Mouse (Mus musculus): ENCODE results near the gene Paics. TPM values are rescaled to one million over a fixed set of nuclear protein-coding genes. Genes with fewer than 3 reads are reported as not detected.

The Paics gene
- polyA plus RNA-seq, 1 experiment from 2014 or later, result 427 TPM

DNA sequence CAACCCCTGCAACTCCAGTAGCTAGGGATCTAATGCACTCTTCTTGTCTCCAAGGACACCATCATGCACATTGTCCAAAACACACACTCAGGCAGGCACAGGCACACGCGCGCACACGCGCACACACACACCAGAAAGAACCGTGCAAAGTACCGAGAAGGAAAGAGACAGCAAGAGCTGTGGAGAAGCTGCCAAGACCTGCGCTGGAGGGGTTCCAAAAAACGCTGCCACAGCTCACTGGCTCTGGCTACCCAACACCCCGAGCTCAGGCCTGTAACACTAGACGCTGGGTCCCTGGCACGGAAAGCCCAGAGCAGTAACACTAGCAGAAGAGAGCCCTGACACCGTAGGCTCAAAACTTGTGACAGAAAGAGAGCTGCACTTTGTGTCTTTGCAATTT is 27.7 kb upstream of the Paics start:
- H3K4me1 ChIP-seq (ENCODE audit: control insufficient read depth, insufficient read depth, low read length), result no peaks in the 10 kb centered on the region
- no peak overlapping the region for H3K27ac ChIP-seq (ENCODE audit: low read depth, low read length)
- DNase-seq (ENCODE audit: low spot score, missing footprints), result no peak
- H3K36me3 ChIP-seq (ENCODE audit: control insufficient read depth, insufficient read depth, low read length), result peaks cover 27% of the 10 kb centered on the region
- WGBS, result 94% methylated on average over 13 of the region's 13 CpGs
- H3K4me3 ChIP-seq (ENCODE audit: low read depth, low read length), result no peak overlapping the region
- H3K4me2 ChIP-seq, result no peak overlapping the region
- no peak overlapping the region for H3K9ac ChIP-seq (ENCODE audit: low read length)
- H3K27me3 ChIP-seq (ENCODE audit: control insufficient read depth, insufficient read depth, low read length), result no peaks in the 10 kb centered on the region
- ATAC-seq (ENCODE audit: low FRiP score), result no peak
- peaks cover 12% of the 10 kb centered on the region; the same call in 1 of the 2 replicates for H3K9me3 ChIP-seq (ENCODE audit: control insufficient read depth, low read length)

DNA sequence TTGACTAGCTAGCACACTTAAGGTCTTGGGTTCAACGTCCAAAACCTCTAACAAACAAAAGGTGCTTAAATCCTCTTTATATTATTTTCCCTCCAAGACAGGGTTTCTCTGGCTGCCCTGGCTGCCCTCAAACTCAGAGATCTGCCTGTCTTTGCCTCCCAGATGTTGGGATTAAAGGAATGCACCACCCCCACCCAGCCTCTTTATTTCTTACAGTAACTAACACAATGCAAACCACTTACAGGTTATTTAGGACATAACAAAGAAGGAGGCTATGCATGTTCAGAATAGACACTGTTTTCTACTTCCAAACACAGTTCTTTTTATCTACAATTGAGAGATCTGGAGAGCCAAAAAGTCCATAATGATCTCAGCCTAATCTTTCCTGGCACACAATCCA is 26.8 kb upstream of the Paics start:
- H3K9me3 ChIP-seq (ENCODE audit: control insufficient read depth, low read length), result peaks cover 12% of the 10 kb centered on the region; the same call in 1 of the 2 replicates
- no peak overlapping the region for H3K4me2 ChIP-seq
- DNase-seq (ENCODE audit: low spot score, missing footprints) (no peak), ATAC-seq (ENCODE audit: low FRiP score) (no peak)
- H3K27ac ChIP-seq (ENCODE audit: low read depth, low read length), result no peak overlapping the region
- H3K27me3 ChIP-seq (ENCODE audit: control insufficient read depth, insufficient read depth, low read length), result no peaks in the 10 kb centered on the region
- H3K4me1 ChIP-seq (ENCODE audit: control insufficient read depth, insufficient read depth, low read length), result no peaks in the 10 kb centered on the region
- WGBS, result 74% methylated on average over 1 of the region's 1 CpGs
- H3K4me3 ChIP-seq (ENCODE audit: low read depth, low read length), result no peak overlapping the region
- peaks cover 27% of the 10 kb centered on the region for H3K36me3 ChIP-seq (ENCODE audit: control insufficient read depth, insufficient read depth, low read length)
- no peak overlapping the region for H3K9ac ChIP-seq (ENCODE audit: low read length)

DNA sequence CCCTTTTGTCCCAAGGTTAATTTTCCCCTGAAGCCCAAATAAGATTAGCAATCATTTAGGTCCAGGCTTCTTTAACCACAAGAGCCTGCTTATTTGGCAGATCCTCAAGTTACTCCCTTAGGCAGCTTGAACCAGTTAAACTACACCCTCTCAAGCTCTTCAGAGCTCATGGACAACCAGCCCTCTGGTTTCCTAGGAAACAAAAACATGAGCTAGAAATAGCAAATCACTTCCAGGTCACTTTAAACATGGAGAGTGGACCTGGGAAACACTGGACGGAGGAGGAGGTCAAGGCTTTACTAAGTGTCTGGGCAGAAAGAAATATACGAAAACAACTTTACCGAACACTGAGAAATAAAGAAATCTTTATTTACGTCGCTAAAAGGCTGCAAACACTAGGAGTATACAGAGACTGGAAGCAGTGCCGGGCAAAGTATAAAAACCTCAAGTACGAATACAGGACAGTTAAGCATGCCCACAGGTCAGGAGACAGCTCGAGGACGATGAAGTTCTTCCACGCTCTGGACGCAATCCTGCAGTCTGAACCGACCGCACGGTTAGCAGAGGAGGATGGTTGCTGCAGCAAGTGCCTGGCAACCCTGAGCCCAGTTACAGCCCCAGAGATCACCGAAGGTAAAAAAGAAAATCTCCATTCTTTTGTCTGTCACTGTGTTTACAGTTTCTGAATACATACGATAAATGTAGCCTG is 22.8 kb upstream of the Paics start:
- WGBS, result 89% methylated on average over 16 of the region's 16 CpGs
- no peak for DNase-seq (ENCODE audit: low spot score, missing footprints)
- H3K4me1 ChIP-seq (ENCODE audit: control insufficient read depth, insufficient read depth, low read length), result no peaks in the 10 kb centered on the region
- H3K4me2 ChIP-seq, result no peak overlapping the region
- no peak overlapping the region for H3K9ac ChIP-seq (ENCODE audit: low read length)
- H3K36me3 ChIP-seq (ENCODE audit: control insufficient read depth, insufficient read depth, low read length), result peaks cover 20% of the 10 kb centered on the region
- no peak for ATAC-seq (ENCODE audit: low FRiP score)
- no peaks in the 10 kb centered on the region for H3K27me3 ChIP-seq (ENCODE audit: control insufficient read depth, insufficient read depth, low read length)
- H3K4me3 ChIP-seq (ENCODE audit: low read depth, low read length), result no peak overlapping the region
- H3K27ac ChIP-seq (ENCODE audit: low read depth, low read length), result no peak overlapping the region
- peaks cover 12% of the 10 kb centered on the region; the same call in 1 of the 2 replicates for H3K9me3 ChIP-seq (ENCODE audit: control insufficient read depth, low read length)

DNA sequence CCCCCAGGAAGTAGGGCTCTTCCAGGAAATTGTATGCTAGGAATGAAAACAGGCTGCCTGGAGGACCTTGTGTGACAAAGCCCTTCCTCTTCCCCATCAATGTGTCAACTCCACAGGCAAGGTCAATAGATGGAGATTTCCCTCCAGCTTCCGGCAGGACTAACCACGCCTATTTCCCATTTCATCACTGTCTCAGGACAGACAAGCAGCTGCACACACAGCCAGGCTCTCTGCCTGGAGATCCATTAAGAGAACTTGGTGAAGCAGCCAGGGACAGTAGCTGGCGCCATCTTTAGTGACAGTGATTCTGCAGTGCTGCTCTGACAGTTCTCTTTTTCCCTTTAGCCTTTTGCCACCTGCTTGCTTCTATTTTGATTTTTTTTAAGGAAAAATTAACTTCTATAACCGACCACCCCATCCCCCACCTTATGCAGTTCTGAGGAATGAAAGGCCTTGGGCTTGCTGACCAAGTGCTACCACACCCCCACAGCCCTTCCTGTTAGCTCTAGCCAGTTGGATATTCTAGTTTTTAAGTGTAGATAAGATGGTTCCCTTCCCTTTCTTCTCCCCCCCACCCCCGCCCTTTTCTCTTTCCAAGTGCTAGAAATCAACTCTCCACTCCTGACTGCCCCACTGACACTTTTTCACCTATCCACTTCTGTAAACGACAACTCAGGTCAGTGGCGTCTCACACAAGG is 21.8 kb upstream of the Paics start:
- ATAC-seq (ENCODE audit: low FRiP score), result no peak
- 84% methylated on average over 7 of the region's 7 CpGs for WGBS
- H3K27me3 ChIP-seq (ENCODE audit: control insufficient read depth, insufficient read depth, low read length), result no peaks in the 10 kb centered on the region
- H3K9ac ChIP-seq (ENCODE audit: low read length), result no peak overlapping the region
- H3K4me3 ChIP-seq (ENCODE audit: low read depth, low read length), result no peak overlapping the region
- no peak overlapping the region for H3K4me2 ChIP-seq
- DNase-seq (ENCODE audit: low spot score, missing footprints), result no peak
- H3K27ac ChIP-seq (ENCODE audit: low read depth, low read length), result no peak overlapping the region
- H3K9me3 ChIP-seq (ENCODE audit: control insufficient read depth, low read length), result peaks cover 12% of the 10 kb centered on the region; the same call in 1 of the 2 replicates
- peaks cover 20% of the 10 kb centered on the region for H3K36me3 ChIP-seq (ENCODE audit: control insufficient read depth, insufficient read depth, low read length)
- no peaks in the 10 kb centered on the region for H3K4me1 ChIP-seq (ENCODE audit: control insufficient read depth, insufficient read depth, low read length)

DNA sequence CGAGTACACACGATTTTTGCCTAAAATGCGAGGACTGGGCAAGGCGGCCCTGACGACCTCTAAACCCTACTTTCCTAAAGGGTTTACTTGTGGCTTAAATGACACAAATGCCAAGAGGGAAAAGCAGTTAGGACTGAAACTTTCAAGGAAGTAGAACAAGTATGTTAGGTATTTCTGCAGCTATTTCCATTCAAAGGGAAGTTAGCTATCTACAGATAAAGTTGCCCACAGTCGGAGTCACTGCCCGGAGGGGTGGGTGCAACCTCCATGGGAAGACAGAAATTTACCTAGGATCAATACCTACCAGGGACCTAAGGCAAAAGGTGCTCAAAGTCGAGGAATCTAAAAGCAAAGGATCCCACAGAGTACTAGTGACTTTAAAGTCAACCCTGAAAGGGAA is 11.4 kb upstream of the Paics start:
- WGBS, result 94% methylated on average over 8 of the region's 8 CpGs
- no peaks in the 10 kb centered on the region for H3K9me3 ChIP-seq (ENCODE audit: control insufficient read depth, low read length)

DNA sequence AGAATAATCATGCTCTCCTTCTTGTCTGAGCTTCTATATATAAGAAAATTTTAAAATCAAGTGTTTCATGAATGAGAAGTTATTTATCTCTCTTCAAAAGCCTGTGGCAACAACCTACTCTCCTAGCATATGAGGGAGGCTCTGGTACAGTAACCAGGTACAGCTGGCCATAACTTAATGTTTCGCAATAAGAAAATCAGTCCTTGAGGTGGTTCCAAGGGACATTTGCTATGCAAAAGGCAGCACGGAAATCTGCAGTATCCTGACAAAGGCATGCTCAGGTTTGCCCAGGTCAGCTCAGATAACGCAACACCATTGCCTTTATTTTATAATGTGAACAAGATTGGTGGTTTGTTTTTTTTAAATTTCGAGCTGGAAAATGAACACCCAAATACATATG is 9.1 kb upstream of the Paics start:
- Histone ChIP-seq H3K9me3 (ENCODE audit: control insufficient read depth, low read length) (no peaks in the 10 kb centered on the region), H3K4me2 (no peak overlapping the region), H3K9ac (ENCODE audit: low read length) (no peak overlapping the region), H3K27me3 (ENCODE audit: control insufficient read depth, insufficient read depth, low read length) (no peaks in the 10 kb centered on the region), H3K27ac (ENCODE audit: low read depth, low read length) (no peak overlapping the region), H3K36me3 (ENCODE audit: control insufficient read depth, insufficient read depth, low read length) (peaks cover 11% of the 10 kb centered on the region), H3K4me3 (ENCODE audit: low read depth, low read length) (no peak overlapping the region), H3K4me1 (ENCODE audit: control insufficient read depth, insufficient read depth, low read length) (no peaks in the 10 kb centered on the region)
- no peak for ATAC-seq (ENCODE audit: low FRiP score)
- WGBS, result 91% methylated on average over 4 of the region's 4 CpGs
- no peak for DNase-seq (ENCODE audit: low spot score, missing footprints)

More for the DNA sequence above, 11.4 kb upstream of the Paics start:
- no peak overlapping the region for H3K9ac ChIP-seq (ENCODE audit: low read length)
- H3K4me3 ChIP-seq (ENCODE audit: low read depth, low read length), result no peak overlapping the region
- H3K4me1 ChIP-seq (ENCODE audit: control insufficient read depth, insufficient read depth, low read length), result no peaks in the 10 kb centered on the region
- no peak overlapping the region for H3K4me2 ChIP-seq
- H3K36me3 ChIP-seq (ENCODE audit: control insufficient read depth, insufficient read depth, low read length), result peaks cover 11% of the 10 kb centered on the region
- DNase-seq (ENCODE audit: low spot score, missing footprints) (no peak), ATAC-seq (ENCODE audit: low FRiP score) (no peak)
- no peak overlapping the region for H3K27ac ChIP-seq (ENCODE audit: low read depth, low read length)
- H3K27me3 ChIP-seq (ENCODE audit: control insufficient read depth, insufficient read depth, low read length), result no peaks in the 10 kb centered on the region

DNA sequence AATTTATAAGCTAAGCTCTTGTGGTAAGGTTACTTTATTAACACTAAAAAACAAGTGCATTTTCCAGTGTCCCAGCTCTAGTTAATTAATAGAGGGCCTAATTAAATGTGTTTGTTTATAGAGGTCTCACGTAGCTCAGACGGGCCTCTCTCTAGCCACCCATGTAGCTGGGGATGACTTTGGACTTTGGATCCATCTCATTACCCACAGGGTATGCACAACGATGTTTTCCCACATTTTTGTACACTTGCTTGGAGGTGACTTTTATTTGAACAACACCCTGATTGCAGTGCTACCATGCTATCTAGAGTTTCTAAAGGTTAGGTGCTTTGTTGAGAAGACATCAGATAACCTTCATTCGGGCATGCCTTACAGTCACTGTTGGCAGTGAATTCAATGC is 8.6 kb upstream of the Paics start:
- no peak overlapping the region for H3K9ac ChIP-seq (ENCODE audit: low read length)

DNA sequence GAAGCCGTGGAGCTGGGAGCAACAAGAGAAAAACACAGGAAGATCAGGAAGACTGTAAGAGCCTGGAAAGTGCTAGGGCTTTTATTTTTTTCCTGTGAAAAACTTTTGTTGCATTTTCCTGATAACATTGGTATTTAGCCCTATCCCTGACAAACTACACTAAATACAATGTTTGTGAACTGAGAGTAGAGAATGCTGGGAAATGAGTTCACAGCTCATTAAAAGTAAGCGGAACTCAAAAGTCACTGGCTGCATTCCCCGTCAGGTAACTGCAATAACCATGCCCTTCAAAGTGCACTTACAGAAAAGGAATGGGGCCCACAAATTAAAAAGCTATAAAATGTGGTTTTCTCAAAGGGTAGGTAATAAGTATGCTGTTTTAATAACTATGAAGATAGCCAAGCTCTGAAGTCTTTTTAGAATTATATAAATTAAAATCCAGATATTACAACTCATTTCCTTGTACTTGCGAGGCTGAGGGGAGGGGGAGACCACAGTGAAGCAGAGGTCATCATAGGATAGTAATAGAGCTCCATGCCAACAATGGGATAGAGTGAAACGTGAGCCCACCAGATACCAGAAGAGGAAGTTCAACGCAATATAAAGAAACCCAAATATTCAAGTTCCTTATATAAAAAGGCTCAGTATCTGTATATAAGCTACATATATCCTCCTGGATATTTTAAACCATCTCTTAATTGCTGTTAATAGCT is 6.0 kb upstream of the Paics start:
- Histone ChIP-seq H3K27me3 (ENCODE audit: control insufficient read depth, insufficient read depth, low read length) (no peaks in the 10 kb centered on the region), H3K4me1 (ENCODE audit: control insufficient read depth, insufficient read depth, low read length) (peaks cover 6% of the 10 kb centered on the region), H3K36me3 (ENCODE audit: control insufficient read depth, insufficient read depth, low read length) (peaks cover 4% of the 10 kb centered on the region; the same call in 1 of the 2 replicates), H3K4me2 (no peak overlapping the region), H3K4me3 (ENCODE audit: low read depth, low read length) (no peak overlapping the region), H3K9me3 (ENCODE audit: control insufficient read depth, low read length) (no peaks in the 10 kb centered on the region), H3K9ac (ENCODE audit: low read length) (no peak overlapping the region), H3K27ac (ENCODE audit: low read depth, low read length) (no peak overlapping the region)
- DNase-seq (ENCODE audit: low spot score, missing footprints) (no peak), ATAC-seq (ENCODE audit: low FRiP score) (no peak)
- WGBS, result 85% methylated on average over 6 of the region's 6 CpGs

More for the DNA sequence above, 8.6 kb upstream of the Paics start:
- DNase-seq (ENCODE audit: low spot score, missing footprints) (no peak), ATAC-seq (ENCODE audit: low FRiP score) (no peak)
- Histone ChIP-seq H3K36me3 (ENCODE audit: control insufficient read depth, insufficient read depth, low read length) (peaks cover 11% of the 10 kb centered on the region), H3K27me3 (ENCODE audit: control insufficient read depth, insufficient read depth, low read length) (no peaks in the 10 kb centered on the region), H3K4me1 (ENCODE audit: control insufficient read depth, insufficient read depth, low read length) (no peaks in the 10 kb centered on the region), H3K27ac (ENCODE audit: low read depth, low read length) (no peak overlapping the region), H3K4me3 (ENCODE audit: low read depth, low read length) (no peak overlapping the region), H3K9me3 (ENCODE audit: control insufficient read depth, low read length) (no peaks in the 10 kb centered on the region), H3K4me2 (no peak overlapping the region)
- 91% methylated on average over 4 of the region's 4 CpGs for WGBS

DNA sequence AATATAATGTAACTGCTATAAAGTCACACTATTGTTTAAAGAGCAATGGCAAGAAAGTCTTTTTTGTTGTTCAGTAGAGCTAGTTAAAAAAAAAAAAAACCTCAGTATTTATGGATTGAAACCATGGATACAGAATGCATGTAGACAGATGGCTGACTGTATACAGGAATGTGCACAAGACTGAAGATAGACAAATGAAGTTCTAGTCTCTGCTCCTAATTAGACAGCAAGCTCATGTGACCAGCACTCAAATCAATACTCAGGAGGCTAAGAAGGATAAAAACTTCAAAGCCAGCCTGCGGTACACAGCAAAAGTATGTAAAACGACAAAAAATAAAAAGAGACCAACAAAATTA is 5.5 kb upstream of the Paics start:
- DNase-seq (ENCODE audit: low spot score, missing footprints), result no peak
- Histone ChIP-seq H3K27me3 (ENCODE audit: control insufficient read depth, insufficient read depth, low read length) (no peaks in the 10 kb centered on the region), H3K27ac (ENCODE audit: low read depth, low read length) (no peak overlapping the region), H3K4me1 (ENCODE audit: control insufficient read depth, insufficient read depth, low read length) (peaks cover 6% of the 10 kb centered on the region), H3K4me3 (ENCODE audit: low read depth, low read length) (no peak overlapping the region), H3K4me2 (no peak overlapping the region), H3K36me3 (ENCODE audit: control insufficient read depth, insufficient read depth, low read length) (peaks cover 1% of the 10 kb centered on the region; the same call in 1 of the 2 replicates), H3K9me3 (ENCODE audit: control insufficient read depth, low read length) (no peaks in the 10 kb centered on the region), H3K9ac (ENCODE audit: low read length) (no peak overlapping the region)
- no peak for ATAC-seq (ENCODE audit: low FRiP score)
- WGBS, result 90% methylated on average over 2 of the region's 2 CpGs
